Mouse (Mus musculus): Measurements from ENCODE around the gene Ftsj3. TPM values are rescaled to one million over a fixed set of nuclear protein-coding genes. Genes with fewer than 3 reads are reported as not detected.
"Not testable (repeated sequence)": the region's sequence is repeated elsewhere in the genome, so short reads cannot be mapped to it uniquely, and the experiment has no call there.

The Ftsj3 gene
- total RNA-seq, 2 experiments from 2014 or later = 37.8 to 39.4 TPM

- no peak for DNase-seq (ENCODE audit: low spot score in 2 of 2)
Observed at GRCm38 (mm10) chr11:106269060-106269431, 13.2 kb upstream of the Ftsj3 start.

- DNase-seq (ENCODE audit: low spot score in 2 of 2) = peak; percentile 69 to 70
Observed at GRCm38 (mm10) chr11:106268326-106269059, 12.6 kb upstream of the Ftsj3 start.

- DNase-seq (ENCODE audit: low spot score in 2 of 2) = no peak
Observed at GRCm38 (mm10) chr11:106267871-106268270, 12.0 kb upstream of the Ftsj3 start.

GRCm38 (mm10) chr11:106267311-106267852 lies 11.5 kb upstream of the Ftsj3 start:
- DNase-seq (ENCODE audit: low spot score in 2 of 2) = peak in 1 of 2 experiments; percentile 54

- DNase-seq (ENCODE audit: low spot score in 2 of 2) = no peak
Observed at GRCm38 (mm10) chr11:106266431-106266830, 10.6 kb upstream of the Ftsj3 start.

GRCm38 (mm10) chr11:106265570-106265969 lies 9.7 kb upstream of the Ftsj3 start:
- DNase-seq (ENCODE audit: low spot score in 2 of 2) = no peak

- no peak for DNase-seq (ENCODE audit: low spot score in 2 of 2)
Observed at GRCm38 (mm10) chr11:106264988-106265387, 9.1 kb upstream of the Ftsj3 start.

GRCm38 (mm10) chr11:106263963-106264362 lies 8.1 kb upstream of the Ftsj3 start:
- DNase-seq (ENCODE audit: low spot score in 2 of 2) = no peak

GRCm38 (mm10) chr11:106260826-106261450 lies 5.1 kb upstream of the Ftsj3 start:
- DNase-seq (ENCODE audit: low spot score in 2 of 2) = no peak

GRCm38 (mm10) chr11:106256775-106257174 lies 896 bp upstream of the Ftsj3 start:
- DNase-seq (ENCODE audit: low spot score in 2 of 2) = no peak

GRCm38 (mm10) chr11:106255174-106255573 lies 705 bp downstream of the Ftsj3 start:
- peak in 1 of 2 experiments; percentile 34 for DNase-seq (ENCODE audit: low spot score in 2 of 2)

GRCm38 (mm10) chr11:106254767-106255166 lies 1.1 kb downstream of the Ftsj3 start:
- peak in 1 of 2 experiments; percentile 10 for DNase-seq (ENCODE audit: low spot score in 2 of 2)

- peak in 1 of 2 experiments; percentile 9 for DNase-seq (ENCODE audit: low spot score in 2 of 2)
Observed at GRCm38 (mm10) chr11:106249326-106249725, 6.6 kb downstream of the Ftsj3 start.

- DNase-seq (ENCODE audit: low spot score in 2 of 2) = no peak
Observed at GRCm38 (mm10) chr11:106246834-106247233, 9.0 kb downstream of the Ftsj3 start.

- not testable (repeated sequence) for DNase-seq (ENCODE audit: low spot score in 2 of 2)
Observed at GRCm38 (mm10) chr11:106233978-106234377, 21.9 kb downstream of the Ftsj3 start.

GRCm38 (mm10) chr11:106220603-106221002 lies 35.3 kb downstream of the Ftsj3 start:
- DNase-seq (ENCODE audit: low spot score in 2 of 2) = no peak

GRCm38 (mm10) chr11:106216730-106217490 lies 39.0 kb downstream of the Ftsj3 start, which contains the start of gene Ddx42:
Gene Ddx42, plus strand, starts transcription at chr11:106216926.
- DNase-seq (ENCODE audit: low spot score in 2 of 2) = peak; percentile 85 to 89

- peak; percentile 90 to 93 for DNase-seq (ENCODE audit: low spot score in 2 of 2)
Observed at GRCm38 (mm10) chr11:106215927-106216729, 39.8 kb downstream of the Ftsj3 start, which contains the start of gene Ccdc47. Gene Ccdc47, minus strand, starts transcription at chr11:106216344.

GRCm38 (mm10) chr11:106215450-106215859 lies 40.4 kb downstream of the Ftsj3 start:
- no peak for DNase-seq (ENCODE audit: low spot score in 2 of 2)

- no peak for DNase-seq (ENCODE audit: low spot score in 2 of 2)
Observed at GRCm38 (mm10) chr11:106214856-106215255, 41.0 kb downstream of the Ftsj3 start.

- DNase-seq (ENCODE audit: low spot score in 2 of 2) = no peak
Observed at GRCm38 (mm10) chr11:106212771-106213170, 43.1 kb downstream of the Ftsj3 start.
